Mouse (Mus musculus) left cerebral cortex, postnatal 36 days (tissue): ENCODE results near the gene Otub2. TPM values are rescaled to one million over a fixed set of nuclear protein-coding genes. Genes with fewer than 3 reads are reported as not detected.

Source experiments
- DNase-seq, 2 experiments: peaks; one replicate each; pipeline ENCODE4 v3.0.0; 2021 to 2022; ENCODE audit warnings: low spot score in 2 of 2, mixed read lengths in 1 of 2
- intact Hi-C: fragments of 180-260 bp; cut with DNase I; formaldehyde crosslinking; loops from one replicate; pipeline ENCODE4 v1.15.1; 2025
- total RNA-seq, 2 experiments: library from RNA; stranded (reverse); gene quantifications; 2 replicates each; pipeline ENCODE4 v1.2.3; 2021

Otub2 gene
- total RNA-seq, 2 experiments from 2014 or later, result 31.1 to 38.6 TPM

DNA sequence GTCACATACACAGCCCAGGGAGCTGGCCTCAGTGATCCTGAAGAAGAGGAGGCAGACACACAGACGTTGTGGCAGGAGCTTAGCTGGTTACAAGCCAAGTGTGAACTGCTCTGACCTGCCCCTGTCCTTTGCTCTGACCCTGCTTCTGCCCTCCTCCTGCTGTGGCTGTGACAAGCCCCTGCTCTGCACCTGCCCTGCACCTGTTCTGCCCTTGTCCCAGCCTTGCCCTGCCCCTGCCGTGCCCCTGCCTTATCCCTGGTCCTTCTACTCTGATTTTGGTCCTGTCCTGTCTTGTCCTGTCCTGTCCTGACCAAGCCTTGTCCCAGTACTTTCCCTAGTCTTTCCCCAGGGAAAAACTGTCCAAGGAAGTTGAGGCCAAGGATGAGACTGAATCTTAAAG lies 19.7 kb upstream of the Otub2 start:
- no peak for DNase-seq
- intact Hi-C loops, result no loop called here

DNA sequence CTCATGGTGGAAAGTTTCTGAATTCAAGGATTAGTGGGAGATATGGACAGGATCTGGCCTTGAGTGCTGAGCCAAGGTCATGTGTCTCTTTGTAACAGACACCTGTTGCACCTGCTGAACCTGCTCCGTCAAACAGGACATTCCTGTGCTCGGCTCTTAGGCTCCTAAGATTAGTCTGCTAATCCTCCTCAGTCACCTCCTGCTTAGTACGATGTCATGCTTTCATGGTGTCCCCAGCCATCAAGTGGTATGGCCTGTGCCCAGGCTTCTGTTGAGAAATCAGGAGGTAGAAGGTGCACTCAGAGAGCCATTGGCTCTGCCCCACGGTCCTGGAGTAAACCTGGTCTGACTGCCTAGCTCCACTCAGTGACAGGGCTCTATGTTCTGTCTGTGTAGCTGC lies 17.6 kb upstream of the Otub2 start:
- no peak for DNase-seq
- intact Hi-C loops, result no loop called here

DNA sequence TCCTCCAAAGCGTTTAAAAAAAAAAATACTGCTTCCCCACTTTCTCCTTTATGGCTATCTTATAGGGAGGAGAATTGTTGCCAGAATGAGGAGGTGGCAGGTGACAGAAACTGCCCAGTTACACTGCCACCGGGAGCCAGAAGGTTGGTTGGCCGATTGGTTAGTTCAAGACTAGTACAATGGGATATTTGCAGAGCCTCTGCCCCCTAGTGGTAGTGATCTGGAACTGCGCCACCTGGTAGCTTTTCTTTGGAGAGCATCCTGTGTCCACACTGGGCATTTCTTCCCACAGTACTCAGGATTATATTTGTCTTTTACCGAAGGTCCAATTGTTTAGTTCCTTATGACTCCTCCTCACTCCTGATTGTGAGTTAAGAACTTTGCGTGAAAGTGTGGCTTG lies 16.8 kb upstream of the Otub2 start:
- intact Hi-C loops, result no loop called here
- DNase-seq, result peak; percentile 51 to 52

DNA sequence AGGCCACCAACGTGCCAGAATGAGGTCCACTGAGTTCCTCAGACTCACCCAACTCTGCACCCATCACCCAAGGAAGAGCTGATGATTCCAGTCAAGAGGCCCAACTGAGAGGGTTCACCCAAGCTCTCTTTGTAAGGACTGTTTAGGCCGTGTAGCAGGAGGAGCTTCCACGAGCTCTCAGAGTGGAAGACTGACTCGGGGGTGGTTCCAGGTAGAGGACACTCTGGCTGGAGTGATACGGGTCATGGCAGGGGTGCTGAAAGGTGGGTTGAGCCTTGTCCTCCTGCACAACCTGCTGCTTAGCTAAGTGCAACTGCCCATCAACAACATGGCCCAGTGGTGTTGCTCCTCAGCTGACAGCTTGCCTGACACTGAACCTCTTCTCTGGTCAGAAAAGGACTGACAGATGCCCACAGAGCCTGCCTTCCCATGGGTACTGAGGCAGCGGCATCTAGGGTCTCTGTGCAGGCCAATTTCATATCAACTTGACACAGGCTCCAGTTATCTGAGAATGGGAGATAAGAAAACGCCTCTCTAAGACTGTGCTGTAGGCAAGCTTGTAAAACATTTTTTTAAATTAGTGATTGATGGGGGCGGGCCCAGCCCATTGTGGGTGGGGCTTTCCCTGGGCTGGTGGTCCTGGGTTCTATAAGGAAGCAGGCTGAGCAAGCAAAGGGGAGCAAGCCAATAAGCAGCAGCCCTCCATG lies 14.8 kb upstream of the Otub2 start:
- intact Hi-C loops, result no loop called here
- no peak for DNase-seq

DNA sequence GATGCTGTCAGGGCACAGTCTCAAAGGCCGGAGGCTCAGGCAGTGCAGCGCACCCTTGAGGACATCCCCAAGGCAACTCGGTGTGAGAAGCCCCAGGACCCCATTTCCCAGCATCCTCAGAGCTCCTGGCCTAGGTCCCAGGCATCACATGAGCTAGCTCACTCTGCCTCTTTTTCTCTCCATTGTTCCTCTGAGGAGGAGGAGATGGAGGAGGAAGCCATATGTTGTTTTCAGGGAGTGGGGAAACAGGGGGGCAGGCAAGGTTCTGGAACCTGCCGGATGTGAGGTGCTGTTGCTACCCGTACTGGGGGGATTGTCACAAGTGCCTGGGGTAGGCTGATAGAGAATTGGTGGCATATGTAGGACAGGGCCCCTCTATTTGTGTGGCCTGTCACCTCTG lies 12.4 kb upstream of the Otub2 start:
- peak; percentile 68 to 80 for DNase-seq
- intact Hi-C loops, result no loop called here

DNA sequence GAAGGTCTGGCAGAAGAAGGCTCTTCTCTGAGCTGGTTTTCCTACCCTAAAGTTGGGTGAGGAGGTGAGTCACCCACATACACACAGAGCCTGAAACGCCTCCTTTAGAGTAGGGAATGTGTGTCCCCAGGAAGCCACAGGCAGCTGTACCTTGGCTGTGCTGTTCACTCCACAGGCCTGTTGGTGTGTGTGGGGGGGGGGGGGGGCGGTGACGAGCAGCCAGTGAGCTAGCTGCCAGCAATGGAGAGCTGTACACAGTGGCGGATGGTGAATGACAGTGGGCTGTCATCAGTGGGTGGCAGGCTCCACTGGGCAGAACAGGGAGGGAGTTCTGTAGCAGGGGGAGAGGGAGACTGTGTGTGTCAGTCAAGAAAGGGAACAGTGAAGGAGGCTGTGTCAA lies 11.7 kb upstream of the Otub2 start:
- intact Hi-C loops, result no loop called here

DNA sequence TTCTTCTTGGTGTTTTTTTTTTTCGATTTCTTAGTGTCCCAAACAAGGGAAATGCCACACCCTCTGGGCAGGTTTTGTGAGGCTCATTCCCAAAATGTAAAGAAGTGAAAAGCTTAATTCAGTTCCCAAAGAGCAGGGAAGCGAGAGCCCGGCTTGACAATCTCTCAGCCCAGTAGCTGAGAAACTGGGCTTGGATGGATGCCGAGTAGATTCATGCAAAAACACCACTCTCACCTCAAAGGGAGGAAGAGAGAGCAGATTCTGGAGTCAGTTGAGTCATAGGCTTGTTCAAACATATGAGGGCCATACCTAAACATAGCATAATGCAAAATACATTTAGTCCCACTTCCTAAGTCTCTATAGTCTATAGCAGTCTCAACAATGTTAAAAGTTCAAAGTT lies 8.3 kb upstream of the Otub2 start:
- intact Hi-C loops, result no loop called here
- DNase-seq, result no peak

More for the DNA sequence above, 11.7 kb upstream of the Otub2 start:
- peak; percentile 60 to 67 for DNase-seq

DNA sequence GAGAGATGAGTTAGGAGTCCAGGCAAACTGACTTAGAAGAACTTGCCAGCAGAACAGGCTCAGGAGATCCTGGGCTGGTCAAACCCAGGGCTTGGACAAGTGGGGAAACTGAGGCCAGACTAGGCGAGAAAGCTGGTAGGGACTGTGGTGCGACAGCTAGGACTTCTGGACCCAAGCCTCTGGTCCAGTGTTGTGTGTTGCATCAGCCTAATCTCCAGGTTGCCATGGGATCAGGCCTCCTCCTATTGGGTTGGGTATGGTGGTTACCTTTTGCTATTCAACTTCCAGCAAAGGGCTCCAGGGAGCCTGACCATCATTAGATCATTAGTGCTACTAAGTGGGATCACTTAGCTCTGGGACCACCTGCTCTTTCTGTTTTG lies 856 bp downstream of the Otub2 start:
- no peak for DNase-seq
- intact Hi-C loops, result no loop called here

DNA sequence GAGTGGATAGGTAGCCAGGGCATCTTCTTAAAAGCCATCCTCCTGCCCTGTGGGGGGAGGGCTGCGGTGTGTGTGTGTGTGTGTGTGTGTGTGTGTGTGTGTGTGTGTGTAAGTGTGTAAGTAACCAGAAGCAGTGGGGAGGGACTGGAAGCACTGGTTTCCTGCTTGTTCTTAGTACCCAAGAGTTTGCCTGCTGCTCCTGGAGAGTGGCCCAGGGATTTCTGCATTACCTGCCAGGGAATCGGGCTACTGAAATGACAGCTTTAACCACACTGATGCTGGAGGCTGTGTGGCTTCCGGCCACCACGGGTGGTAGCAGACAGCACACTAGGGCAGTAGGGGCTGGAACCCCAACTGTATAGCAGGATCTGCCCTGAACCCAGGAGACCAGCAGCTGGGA lies 1.5 kb downstream of the Otub2 start:
- intact Hi-C loops, result no loop called here

DNA sequence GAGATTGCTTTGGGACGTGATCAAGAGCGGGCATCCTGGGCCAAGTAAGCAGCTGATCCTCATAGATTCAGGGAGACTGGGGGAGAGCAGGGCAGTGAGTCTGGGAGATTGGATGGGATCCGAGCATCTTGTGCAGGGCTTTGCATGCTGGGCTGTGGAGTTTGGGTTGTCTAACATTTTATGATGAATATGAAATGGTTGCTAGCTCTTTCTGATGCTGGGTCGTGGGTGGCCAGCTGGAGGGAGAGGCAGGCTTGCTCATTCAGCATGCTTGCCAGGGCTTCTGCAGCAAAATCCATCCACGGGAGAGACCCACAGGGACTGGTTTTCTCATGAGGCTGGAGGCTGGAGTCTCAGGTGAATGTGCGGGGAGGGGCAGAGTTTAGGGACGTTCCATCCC lies 2.6 kb downstream of the Otub2 start:
- peak; percentile 68 to 73 for DNase-seq
- intact Hi-C loops, result no loop called here

More for the DNA sequence above, 1.5 kb downstream of the Otub2 start:
- DNase-seq, result no peak

DNA sequence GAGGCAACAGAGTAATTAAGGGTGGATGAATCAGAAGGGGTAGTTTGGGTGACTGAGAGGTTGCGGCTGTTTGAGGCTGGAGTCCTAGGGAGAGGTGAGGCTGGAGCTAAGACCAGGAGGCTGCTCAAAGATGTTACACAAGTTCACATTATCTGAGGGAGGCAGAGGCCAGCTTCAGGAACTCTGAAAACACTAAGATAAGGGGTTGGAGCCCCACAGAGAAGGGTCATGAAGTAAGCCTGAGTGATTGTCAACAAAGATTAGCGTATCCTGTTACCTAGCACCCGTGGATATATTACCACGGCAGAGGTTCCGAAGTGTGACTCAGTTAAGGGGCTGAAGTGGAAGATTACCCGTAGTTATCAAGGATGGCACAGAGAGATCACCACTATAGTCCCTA lies 5.0 kb downstream of the Otub2 start:
- intact Hi-C loops, result no loop called here
- DNase-seq, result no peak

DNA sequence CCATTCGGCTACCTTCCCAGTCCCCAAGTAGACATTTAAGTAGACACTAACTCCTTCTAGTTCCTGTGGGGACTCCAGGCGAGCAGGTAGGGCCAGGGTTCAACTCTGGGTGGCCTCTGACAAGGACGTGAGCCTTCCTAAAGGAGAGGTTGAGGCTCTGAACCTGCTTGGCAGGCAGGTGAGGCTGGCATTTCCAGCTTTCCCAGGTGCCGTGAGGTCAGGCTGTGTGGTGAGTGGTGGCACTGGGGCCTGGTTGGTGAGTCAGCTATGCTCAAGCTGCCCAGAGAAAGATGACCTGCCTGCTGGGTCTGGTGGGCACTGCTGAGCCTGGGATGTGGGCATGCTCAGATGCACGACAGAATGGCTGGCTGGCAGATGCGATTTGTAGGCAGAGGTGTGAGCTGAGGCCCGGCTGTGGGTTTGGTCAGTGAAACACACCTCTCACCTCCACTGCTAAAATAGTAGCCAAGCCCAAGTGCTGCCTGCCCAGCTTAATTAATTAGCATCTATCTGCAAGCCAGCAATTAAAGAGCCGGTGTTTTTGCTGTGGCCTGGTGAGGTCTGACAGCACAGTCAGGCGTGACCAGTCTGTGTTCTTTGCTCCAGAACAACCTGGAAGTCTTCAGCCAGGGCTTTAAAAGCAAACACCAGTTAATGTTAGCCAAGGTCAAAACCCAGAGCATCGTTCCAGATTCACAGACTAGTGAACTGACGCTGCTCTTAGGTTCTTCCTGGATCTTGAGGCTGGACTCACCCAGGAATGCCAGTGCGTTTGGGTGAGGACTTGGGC lies 7.2 kb downstream of the Otub2 start:
- DNase-seq, result peak in 1 of 2 experiments; percentile 27
- intact Hi-C loops, result no loop called here

DNA sequence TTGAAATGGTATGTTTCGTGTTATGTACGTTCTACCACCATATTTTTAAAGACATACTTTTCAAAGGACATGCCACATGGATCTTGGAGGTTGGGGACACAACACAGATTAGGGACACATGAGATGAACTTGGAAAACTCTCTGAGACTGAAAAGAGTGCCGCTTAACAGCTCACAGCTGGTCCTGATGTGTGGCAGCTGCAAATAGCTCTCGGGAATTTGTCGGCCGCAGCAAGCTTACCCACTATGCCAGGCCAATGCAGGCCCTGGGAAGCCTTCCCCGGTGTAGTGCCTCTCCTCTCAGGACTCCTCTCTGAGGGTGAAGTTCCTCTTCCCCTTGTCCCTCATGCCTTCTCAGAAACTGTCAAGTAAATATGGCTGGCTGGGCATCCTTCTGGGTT lies 8.3 kb downstream of the Otub2 start:
- no peak for DNase-seq
- intact Hi-C loops, result no loop called here

DNA sequence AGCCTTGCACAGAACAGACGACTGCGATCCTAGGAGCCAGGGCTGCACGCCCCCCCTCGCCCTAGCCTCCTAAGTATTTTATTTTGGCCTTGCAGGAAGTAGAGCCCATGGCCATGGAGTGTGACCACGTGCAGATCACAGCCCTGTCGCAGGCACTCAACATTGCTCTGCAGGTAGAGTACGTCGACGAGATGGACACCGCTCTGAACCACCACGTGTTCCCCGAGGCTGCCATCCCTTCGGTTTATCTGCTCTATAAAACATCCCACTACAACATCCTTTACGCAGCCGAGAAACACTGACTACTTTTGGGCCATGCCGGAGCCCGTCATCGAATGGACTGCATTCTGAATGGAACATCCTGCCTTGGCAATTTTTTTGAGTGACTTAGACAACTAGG lies 15.6 kb downstream of the Otub2 start:
- intact Hi-C loops, result no loop called here

DNA sequence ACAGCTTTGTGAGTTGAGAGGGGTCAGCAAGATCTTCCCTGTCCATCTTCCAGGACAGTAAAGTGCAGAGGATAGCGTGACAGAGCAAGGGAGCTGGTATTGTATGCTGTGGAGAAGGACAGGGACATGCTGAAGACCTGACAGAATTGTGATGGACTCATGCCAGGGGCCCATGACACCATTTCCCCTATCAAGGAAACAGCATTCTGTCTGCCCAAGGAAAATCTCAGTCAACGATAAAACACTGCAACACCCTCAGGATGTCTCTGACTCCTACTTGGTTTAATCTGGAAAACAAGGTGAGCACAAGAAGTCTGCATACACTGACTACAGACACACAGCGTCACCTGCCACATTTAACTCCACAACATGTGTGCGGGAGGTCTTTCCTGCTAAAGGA lies 19.2 kb downstream of the Otub2 start, which contains the start of gene 9330161L09Rik:
TSS of gene 9330161L09Rik (minus strand) at position 101 of the 400 bp plus-strand sequence.
- intact Hi-C loops, result no loop called here
- no peak for DNase-seq

More for the DNA sequence above, 15.6 kb downstream of the Otub2 start:
- no peak for DNase-seq

DNA sequence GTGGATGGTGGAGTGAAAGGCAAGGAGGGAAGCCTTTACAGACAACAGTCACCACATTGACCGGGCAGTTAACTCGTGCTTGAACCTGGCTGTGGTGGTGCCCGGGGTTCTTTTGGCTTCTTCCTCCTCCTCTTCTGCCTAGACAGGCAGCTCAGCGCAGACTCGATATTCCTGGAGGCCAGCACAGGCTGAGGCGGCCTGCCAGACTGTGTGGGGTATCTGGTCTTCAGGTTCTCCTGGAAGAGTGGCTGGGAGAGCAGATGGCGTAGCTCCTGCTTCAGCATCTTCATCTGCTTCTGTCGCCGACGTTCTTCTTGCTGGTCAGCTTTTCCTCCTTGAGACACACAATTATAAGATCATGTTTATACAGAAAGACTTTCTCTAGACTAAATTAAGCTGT lies 19.7 kb downstream of the Otub2 start:
- peak; percentile 67 to 78 for DNase-seq
- intact Hi-C loops, result no loop called here

DNA sequence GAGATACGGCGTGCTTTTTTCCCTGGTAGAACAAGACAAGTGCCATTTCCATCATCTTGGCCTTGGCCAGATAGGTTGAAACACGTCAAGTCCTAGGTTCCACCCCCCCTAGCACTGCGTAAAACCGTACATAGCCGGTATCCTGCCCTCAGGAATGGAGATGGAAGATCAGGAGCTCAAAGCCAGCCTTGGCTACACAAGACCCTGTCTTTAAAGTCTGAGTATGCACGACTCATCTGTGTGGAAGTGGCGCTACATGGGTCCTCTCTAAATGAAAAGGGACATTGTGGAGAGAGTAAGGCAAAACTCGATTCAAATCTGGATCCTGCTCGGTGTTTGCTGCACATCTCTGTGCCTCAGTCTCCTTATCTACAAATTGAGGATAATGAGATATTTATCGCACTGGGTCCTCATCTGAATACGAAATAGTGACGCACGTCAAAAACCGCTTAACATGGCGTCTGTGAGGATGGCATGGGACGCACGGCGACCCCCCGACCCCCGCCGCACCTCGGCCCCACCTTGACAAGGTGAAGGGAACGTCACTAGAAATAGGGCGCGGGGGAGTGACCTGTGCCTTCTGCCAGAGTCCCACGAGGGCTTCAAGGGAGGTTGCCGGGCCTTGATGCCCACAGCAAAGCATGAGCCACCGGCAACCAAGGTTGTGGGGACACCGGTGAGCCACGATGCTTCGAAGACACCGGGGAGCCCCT lies 36.7 kb downstream of the Otub2 start:
- peak in 1 of 2 experiments; percentile 41 for DNase-seq

DNA sequence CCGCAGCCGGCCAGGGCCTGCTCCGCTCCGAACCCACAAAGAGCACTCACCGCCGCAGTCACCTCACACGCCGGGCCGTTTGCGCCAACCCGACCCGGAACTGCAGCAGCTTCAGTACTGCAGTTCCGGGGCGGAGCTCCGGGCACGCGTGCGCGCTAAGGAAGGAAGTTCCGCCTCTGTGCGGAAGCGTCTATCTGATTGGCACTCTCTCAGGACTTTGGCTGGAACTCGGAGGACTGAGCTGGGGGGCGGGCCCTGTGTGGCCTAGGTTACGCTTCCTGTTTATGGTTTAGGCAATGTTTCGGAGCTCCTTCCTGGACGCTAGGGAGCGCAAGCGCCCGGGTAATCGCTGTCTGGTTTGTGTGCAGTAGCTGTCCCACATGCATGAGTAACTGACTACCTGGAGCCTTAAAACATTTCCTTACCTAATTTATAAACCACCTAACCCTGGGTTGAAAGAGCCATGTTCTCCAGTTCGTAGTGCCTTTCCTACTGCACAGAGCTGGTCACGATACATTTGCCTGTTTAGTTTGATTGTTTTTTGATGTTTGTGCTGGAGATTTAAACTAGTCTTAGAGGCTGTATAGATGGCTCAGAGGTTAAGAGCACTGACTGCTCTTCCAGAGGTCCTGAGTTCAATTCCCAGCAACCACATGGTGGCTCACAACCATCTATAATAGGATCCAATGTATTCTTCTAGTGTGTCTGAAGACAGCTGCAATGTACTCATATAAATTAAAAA lies 37.4 kb downstream of the Otub2 start, which contains the start of gene Ddx24:
TSS of gene Ddx24 (minus strand) at position 102 of the 742 bp plus-strand sequence.
- peak; percentile 97 for DNase-seq
- intact Hi-C loops, result loop anchor here (1.0 to 5.0 kb wide), 2 partner anchors 66 to 216 kb away; no protein-coding TSS in a partner anchor

More for the DNA sequence above, 36.7 kb downstream of the Otub2 start:
- intact Hi-C loops, result loop anchor here (5.0 kb wide), 1 partner anchor 217 kb away; no protein-coding TSS in a partner anchor

DNA sequence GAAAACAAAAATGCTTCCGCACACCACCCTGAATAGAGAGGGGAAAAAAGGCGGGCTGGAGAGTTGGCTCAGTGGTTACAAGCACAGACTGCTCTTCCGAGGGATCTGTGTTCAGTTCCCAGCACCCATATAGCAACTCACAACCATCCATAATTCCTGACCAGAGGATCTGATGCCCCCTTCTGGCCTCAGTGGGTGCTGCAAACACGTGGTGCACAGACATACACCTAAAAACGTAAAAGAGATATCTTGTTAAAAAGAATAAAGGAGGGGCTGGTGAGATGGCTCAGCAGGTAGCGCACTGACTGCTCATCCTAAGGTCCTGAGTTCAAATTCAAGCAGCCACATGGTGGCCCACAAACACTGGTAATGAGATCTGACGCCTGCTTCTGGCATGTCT lies 38.2 kb downstream of the Otub2 start:
- intact Hi-C loops, result loop anchor here (1.0 to 5.0 kb wide), 2 partner anchors 66 to 216 kb away; no protein-coding TSS in a partner anchor
- no peak for DNase-seq
